Mouse (Mus musculus) spleen, postnatal 14 days (tissue): Measurements from ENCODE around the gene Nudt13.
"Not testable (repeated sequence)": the region's sequence is repeated elsewhere in the genome, so short reads cannot be mapped to it uniquely, and the experiment has no call there.

Source experiments
- DNase-seq, 2 experiments: peaks; one replicate each; pipeline ENCODE4 v3.0.0; 2021 to 2022; ENCODE audit warnings: low spot score in 2 of 2

The Nudt13 gene

GRCm38 (mm10) chr14:20294117-20294892 lies at the start of gene Nudt13:
Nudt13 (plus strand) TSS chr14:20294697.
- peak; percentile 30 to 67 for DNase-seq

GRCm38 (mm10) chr14:20245318-20245717 lies 49.2 kb upstream of the Nudt13 start:
- no peak for DNase-seq

GRCm38 (mm10) chr14:20245861-20246260 lies 48.6 kb upstream of the Nudt13 start:
- DNase-seq = no peak

- no peak for DNase-seq
Measured at GRCm38 (mm10) chr14:20246811-20247266, 47.7 kb upstream of the Nudt13 start.

- DNase-seq = no peak
Measured at GRCm38 (mm10) chr14:20248001-20248400, 46.5 kb upstream of the Nudt13 start.

- DNase-seq = no peak
Measured at GRCm38 (mm10) chr14:20250237-20251171, 44.0 kb upstream of the Nudt13 start.

- peak; percentile 51 to 78 for DNase-seq
Measured at GRCm38 (mm10) chr14:20258185-20259113, 36.0 kb upstream of the Nudt13 start.

GRCm38 (mm10) chr14:20262346-20262745 lies 32.2 kb upstream of the Nudt13 start:
- no peak for DNase-seq

- no peak for DNase-seq
Measured at GRCm38 (mm10) chr14:20268421-20268820, 26.1 kb upstream of the Nudt13 start.

GRCm38 (mm10) chr14:20269082-20269809 lies 25.3 kb upstream of the Nudt13 start, which contains the start of gene Kcnk16:
Kcnk16 (minus strand) TSS chr14:20269199.
- no peak for DNase-seq

GRCm38 (mm10) chr14:20291391-20291790 lies 3.1 kb upstream of the Nudt13 start:
- DNase-seq = no peak

GRCm38 (mm10) chr14:20294947-20295346 lies 450 bp downstream of the Nudt13 start:
- no peak for DNase-seq

- DNase-seq = no peak
Measured at GRCm38 (mm10) chr14:20297616-20298015, 3.1 kb downstream of the Nudt13 start.

GRCm38 (mm10) chr14:20298131-20298530 lies 3.6 kb downstream of the Nudt13 start:
- no peak for DNase-seq

- DNase-seq = not testable (repeated sequence)
Measured at GRCm38 (mm10) chr14:20305085-20305484, 10.6 kb downstream of the Nudt13 start.

- no peak for DNase-seq
Measured at GRCm38 (mm10) chr14:20315137-20315536, 20.6 kb downstream of the Nudt13 start.

- DNase-seq = peak; percentile 30 to 55
Measured at GRCm38 (mm10) chr14:20319420-20319819, 24.9 kb downstream of the Nudt13 start.

GRCm38 (mm10) chr14:20324196-20324595 lies 29.7 kb downstream of the Nudt13 start:
- DNase-seq = no peak

- peak in 1 of 2 experiments; percentile 21 for DNase-seq
Measured at GRCm38 (mm10) chr14:20328474-20328873, 34.0 kb downstream of the Nudt13 start.

- DNase-seq = no peak
Measured at GRCm38 (mm10) chr14:20331316-20331715, 36.8 kb downstream of the Nudt13 start.

- no peak for DNase-seq
Measured at GRCm38 (mm10) chr14:20339415-20339814, 44.9 kb downstream of the Nudt13 start.
